Comparison of ENCODE assay signal across 8 mouse cellular contexts in the genomic region with DNA sequence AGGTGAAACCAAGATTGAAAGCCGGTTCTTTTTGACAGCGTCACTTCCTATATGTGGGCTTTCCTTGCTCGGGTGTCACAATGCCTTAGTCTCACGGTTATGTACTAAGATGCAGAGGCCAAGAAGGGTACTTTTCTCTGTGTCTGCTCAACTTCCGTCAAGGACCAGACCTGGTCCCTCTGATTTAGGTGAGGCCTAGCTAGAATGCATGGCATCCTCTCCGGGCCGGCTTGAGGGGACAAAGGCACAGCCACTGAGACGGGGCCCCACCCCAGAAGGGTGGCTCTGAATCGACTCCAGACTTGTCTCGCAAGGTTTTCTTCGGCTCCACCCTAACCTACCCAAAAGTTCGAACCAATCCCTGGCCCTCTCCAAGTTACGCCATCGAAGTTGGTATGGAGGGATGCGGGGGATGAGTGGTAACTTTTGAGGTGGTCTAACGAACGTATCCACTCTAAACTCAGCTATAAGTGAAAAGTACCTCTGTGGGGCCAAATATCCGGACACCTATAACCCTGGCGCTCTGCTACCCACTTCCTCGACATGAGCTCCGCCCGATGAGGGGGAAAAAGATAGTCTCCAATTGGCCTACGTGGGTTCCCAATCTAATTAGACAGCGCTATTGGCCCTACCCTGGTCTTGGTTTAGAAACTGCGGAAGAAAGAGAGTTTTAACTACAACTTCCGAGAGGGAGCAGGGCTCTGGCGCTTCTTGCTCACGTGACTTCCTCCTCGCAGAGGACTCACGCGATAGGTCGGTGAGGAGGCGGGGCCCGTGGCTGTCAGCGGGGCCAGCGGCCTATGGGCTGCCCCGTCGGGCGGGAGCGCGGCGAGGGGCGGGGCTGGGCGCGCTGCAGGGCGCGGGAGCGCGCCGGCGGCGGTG. TPM values are rescaled to one million over a fixed set of nuclear protein-coding genes. Genes with fewer than 3 reads are reported as not detected.
A peak's percentile ranks its signal among the peaks of the same experiment; 100 is the strongest.
DNase-seq lines count a peak whose midpoint lies in the region; ATAC-seq lines count a peak whose summit lies in the region.

A gene (plus strand): TSS at position 110 of the 882 bp plus-strand sequence.

- no peaks in the 10 kb centered on the region for H3K9me3 ChIP-seq in forebrain, embryonic 14.5 days (replicated peaks; ENCODE audit: control insufficient read depth, low read length)
- H3K9me3 ChIP-seq in neural tube, embryonic 15.5 days (replicated peaks) = no peaks in the 10 kb centered on the region

- H3K4me3 ChIP-seq in forebrain, embryonic 14.5 days (ENCODE audit: low read depth, low read length) = peak within 1 kb of the TSS; percentile 92
- peak within 1 kb of the TSS; percentile 94 for H3K4me3 ChIP-seq in neural tube, embryonic 15.5 days (replicated peaks)

- H3K4me1 ChIP-seq in forebrain, embryonic 14.5 days (ENCODE audit: control insufficient read depth, insufficient read depth, low read length) = peaks cover 19% of the 10 kb centered on the region
- peaks cover 32% of the 10 kb centered on the region for H3K4me1 ChIP-seq in neural tube, embryonic 15.5 days

- H3K27me3 ChIP-seq in forebrain, embryonic 14.5 days (replicated peaks; ENCODE audit: control insufficient read depth, insufficient read depth, low read length) = no peaks in the 10 kb centered on the region
- no peaks in the 10 kb centered on the region for H3K27me3 ChIP-seq in neural tube, embryonic 15.5 days (replicated peaks)

- peak within 1 kb of the TSS; percentile 86 for H3K27ac ChIP-seq in forebrain, embryonic 14.5 days (ENCODE audit: low read depth, low read length)
- peak within 1 kb of the TSS; percentile 93 for H3K27ac ChIP-seq in neural tube, embryonic 15.5 days (replicated peaks)

- peaks cover 4% of the 10 kb centered on the region; the same call in 1 of the 2 replicates for H3K36me3 ChIP-seq in forebrain, embryonic 14.5 days (ENCODE audit: control insufficient read depth, insufficient read depth, low read length)
- 0 out of 2 replicates have a peak, but pooled peaks cover under 1% of the 10 kb centered on the region for H3K36me3 ChIP-seq in neural tube, embryonic 15.5 days

- peak within 1 kb of the TSS; percentile 82 for H3K4me2 ChIP-seq in forebrain, embryonic 14.5 days (ENCODE audit: low read length)
- peak within 1 kb of the TSS; percentile 88 for H3K4me2 ChIP-seq in neural tube, embryonic 15.5 days

- intact Hi-C loops in heart, postnatal 14 days (cut with DNase I) = no loop called here

- 1% methylated on average over 41 of the region's 52 CpGs for WGBS in forebrain, embryonic 14.5 days
- WGBS in neural tube, embryonic 15.5 days = under 1% methylated on average over 46 of the region's 52 CpGs

- peak within 1 kb of the TSS; percentile 81 for H3K9ac ChIP-seq in forebrain, embryonic 14.5 days (ENCODE audit: low read length)
- H3K9ac ChIP-seq in neural tube, embryonic 15.5 days (replicated peaks) = peak within 1 kb of the TSS; percentile 82

- peak; percentile 99 for DNase-seq in ES-CJ7 (ENCODE audit: low read depth, low spot score)
- DNase-seq in cerebellum, adult 11 months = peak; percentile 91
- DNase-seq in forebrain, embryonic 14.5 days (ENCODE audit: low spot score) = peak; percentile 99
- peak; percentile 97 to 98 for DNase-seq in heart, postnatal 14 days
- DNase-seq in layer of hippocampus, adult 11-12 months (ENCODE audit: low spot score) = peak; percentile 96
- DNase-seq in lung, adult 18-20 months = peak; percentile 97 to 99
- DNase-seq in testis, postnatal 14 days (ENCODE audit: low spot score) = peak; percentile 98

- ATAC-seq in forebrain, embryonic 14.5 days = peak; percentile 99
- peak; percentile 99 for ATAC-seq in neural tube, embryonic 15.5 days (ENCODE audit: low FRiP score)

RNA-seq across cellular contexts. Expression of the gene that starts here (rescaled TPM):
- 2.6 and 2.7 TPM in 2 replicates for polyA plus RNA-seq in forebrain, embryonic 14.5 days (2014; fragmentation: Nextera tagmentation; extraction: Ambion mirVana)
- 10 to 100 TPM; 22.0 to 29.4 TPM for total RNA-seq in heart, postnatal 14 days (2021)
- polyA plus RNA-seq in neural tube, embryonic 15.5 days (2015; fragmentation: Nextera tagmentation; extraction: Ambion mirVana) = 3.5 and 4.4 TPM in 2 replicates

Comparison
In these comparisons a context has a peak if more than half of its experiments do, and no peak if none do; other contexts are left out.
1. Peak in every context shown above with its lines: DNase-seq, ATAC-seq, H3K4me3 ChIP-seq and H3K27ac ChIP-seq.